Mouse (Mus musculus) splenic B cell, adult 2 months (primary cell): ENCODE measurements around the gene Rex1bd.

ENCODE experiments used
- DNase-seq: peaks from one replicate; pipeline ENCODE4 v3.0.0-alpha.2; 2011; ENCODE audit warnings: low read depth, low spot score
- H3K27me3 ChIP-seq: 2 replicates; pipeline ENCODE4 v1.6.1; 2012; ENCODE audit warnings: mild to moderate bottlenecking, low read length, moderate library complexity, mixed read lengths; ENCODE audit not compliant: control insufficient read depth, poor library complexity, insufficient read depth, severe bottlenecking
- H3K36me3 ChIP-seq: 2 replicates; pipeline ENCODE4 v1.6.1; 2012; ENCODE audit warnings: mild to moderate bottlenecking, low read length, moderate library complexity, mixed read lengths; ENCODE audit not compliant: control insufficient read depth, poor library complexity, insufficient read depth, severe bottlenecking

Rex1bd gene

GRCm38 (mm10) chr8:70506328-70507026 lies at the start of gene Rex1bd:
Rex1bd (minus strand) TSS chr8:70506752.
- DNase-seq = peak; percentile 94
- peaks cover 3% of the 10 kb centered on the region for H3K36me3 ChIP-seq
- H3K27me3 ChIP-seq = no peaks in the 10 kb centered on the region

GRCm38 (mm10) chr8:70555079-70555747 lies 48.7 kb upstream of the Rex1bd start:
- Histone ChIP-seq H3K27me3 (no peaks in the 10 kb centered on the region), H3K36me3 (no peaks in the 10 kb centered on the region)
- no peak for DNase-seq

- no peak for DNase-seq
- Histone ChIP-seq H3K36me3 (no peaks in the 10 kb centered on the region), H3K27me3 (no peaks in the 10 kb centered on the region)
These were observed 47.2 kb upstream of the Rex1bd start for GRCm38 (mm10) chr8:70553740-70554139.

- no peak for DNase-seq
- Histone ChIP-seq H3K27me3 (no peaks in the 10 kb centered on the region), H3K36me3 (no peaks in the 10 kb centered on the region)
These were observed 46.3 kb upstream of the Rex1bd start for GRCm38 (mm10) chr8:70552836-70553235.

GRCm38 (mm10) chr8:70551558-70552161 lies 45.1 kb upstream of the Rex1bd start:
- DNase-seq = no peak
- H3K27me3 ChIP-seq = no peaks in the 10 kb centered on the region
- H3K36me3 ChIP-seq = no peaks in the 10 kb centered on the region

GRCm38 (mm10) chr8:70549412-70550184 lies 43.0 kb upstream of the Rex1bd start:
- DNase-seq = no peak
- no peaks in the 10 kb centered on the region for H3K36me3 ChIP-seq
- H3K27me3 ChIP-seq = no peaks in the 10 kb centered on the region

- Histone ChIP-seq H3K36me3 (no peaks in the 10 kb centered on the region; the same call in 1 of the 2 replicates), H3K27me3 (no peaks in the 10 kb centered on the region)
- no peak for DNase-seq
These were observed 41.2 kb upstream of the Rex1bd start for GRCm38 (mm10) chr8:70547762-70548161.

GRCm38 (mm10) chr8:70546412-70546811 lies 39.9 kb upstream of the Rex1bd start:
- Histone ChIP-seq H3K36me3 (no peaks in the 10 kb centered on the region; the same call in 1 of the 2 replicates), H3K27me3 (no peaks in the 10 kb centered on the region)
- no peak for DNase-seq

GRCm38 (mm10) chr8:70544200-70544687 lies 37.7 kb upstream of the Rex1bd start:
- Histone ChIP-seq H3K36me3 (no peaks in the 10 kb centered on the region; the same call in 1 of the 2 replicates), H3K27me3 (no peaks in the 10 kb centered on the region)
- peak; percentile 57 for DNase-seq

GRCm38 (mm10) chr8:70541081-70541480 lies 34.5 kb upstream of the Rex1bd start:
- DNase-seq = no peak
- Histone ChIP-seq H3K27me3 (no peaks in the 10 kb centered on the region), H3K36me3 (no peaks in the 10 kb centered on the region; the same call in 1 of the 2 replicates)

- Histone ChIP-seq H3K27me3 (no peaks in the 10 kb centered on the region), H3K36me3 (no peaks in the 10 kb centered on the region; the same call in 1 of the 2 replicates)
- no peak for DNase-seq
These were observed 34.0 kb upstream of the Rex1bd start for GRCm38 (mm10) chr8:70540507-70541071.

GRCm38 (mm10) chr8:70540013-70540506 lies 33.5 kb upstream of the Rex1bd start:
- no peaks in the 10 kb centered on the region for H3K27me3 ChIP-seq
- no peak for DNase-seq
- H3K36me3 ChIP-seq = no peaks in the 10 kb centered on the region; the same call in 1 of the 2 replicates

GRCm38 (mm10) chr8:70539077-70539813 lies 32.7 kb upstream of the Rex1bd start, which contains the start of gene Ell:
Ell (plus strand) TSS chr8:70539457.
- peak; percentile 99 for DNase-seq
- H3K36me3 ChIP-seq = peaks cover 2% of the 10 kb centered on the region
- H3K27me3 ChIP-seq = no peaks in the 10 kb centered on the region
